Mouse (Mus musculus) embryonic fibroblast, embryonic 13.5 days (primary cell): ENCODE measurements at regions not wholly inside any gene's neighbourhood (a gene's known extent, or its start where the extent isn't known, plus 50 kb on each side); places are given as distances from the start of the nearest gene placed in this dataset.

ENCODE experiments used
- CTCF ChIP-seq: IDR thresholded peaks from 2 replicates; pipeline ENCODE4 v1.5.1; 2011; ENCODE audit warnings: mild to moderate bottlenecking, control low read depth, low read length, moderate library complexity, borderline replicate concordance; ENCODE audit not compliant: insufficient read depth
- POLR2A ChIP-seq: IDR thresholded peaks from 2 replicates; pipeline ENCODE4 v1.6.1; 2011; ENCODE audit warnings: low read depth, mild to moderate bottlenecking, control low read depth, low read length, moderate library complexity

- TF ChIP-seq CTCF = no peak
- TF ChIP-seq POLR2A = no peak
Measured at GRCm38 (mm10) chr2:138675229-138676065, 419.1 kb downstream of the Btbd3 start.
